Mouse (Mus musculus) brain, adult 2 months (tissue): ENCODE measurements around the gene Wdr59.

Experiments
- DNase-seq: peaks from one replicate; pipeline ENCODE4 v3.0.0; 2011; ENCODE audit warnings: low read depth, low spot score

The Wdr59 gene

GRCm38 (mm10) chr8:111493176-111493575 lies 28.7 kb downstream of the Wdr59 start:
- no peak for DNase-seq

- DNase-seq, result no peak
Observed at GRCm38 (mm10) chr8:111492508-111492907, 29.4 kb downstream of the Wdr59 start.

GRCm38 (mm10) chr8:111491191-111491590 lies 30.7 kb downstream of the Wdr59 start:
- peak; percentile 60 for DNase-seq

- peak; percentile 35 for DNase-seq
Observed at GRCm38 (mm10) chr8:111490034-111490591, 31.8 kb downstream of the Wdr59 start.

- DNase-seq, result peak; percentile 49
Observed at GRCm38 (mm10) chr8:111480691-111481090, 41.2 kb downstream of the Wdr59 start.

GRCm38 (mm10) chr8:111477761-111478465 lies 44.0 kb downstream of the Wdr59 start:
- DNase-seq, result no peak

GRCm38 (mm10) chr8:111471526-111472081 lies 50.3 kb downstream of the Wdr59 start:
- DNase-seq, result peak; percentile 48

- peak; percentile 76 for DNase-seq
Observed at GRCm38 (mm10) chr8:111469013-111469412, 52.9 kb downstream of the Wdr59 start.

- peak; percentile 31 for DNase-seq
Observed at GRCm38 (mm10) chr8:111465341-111465740, 56.6 kb downstream of the Wdr59 start.

GRCm38 (mm10) chr8:111464526-111464925 lies 57.4 kb downstream of the Wdr59 start:
- DNase-seq, result peak; percentile 31

GRCm38 (mm10) chr8:111449671-111450070 lies 72.2 kb downstream of the Wdr59 start:
- no peak for DNase-seq

GRCm38 (mm10) chr8:111445960-111446660 lies 75.8 kb downstream of the Wdr59 start:
- DNase-seq, result no peak

GRCm38 (mm10) chr8:111445558-111445957 lies 76.3 kb downstream of the Wdr59 start:
- no peak for DNase-seq

GRCm38 (mm10) chr8:111444245-111444644 lies 77.6 kb downstream of the Wdr59 start:
- no peak for DNase-seq

- DNase-seq, result peak; percentile 94
Observed at GRCm38 (mm10) chr8:111439189-111439588, 82.7 kb downstream of the Wdr59 start.

GRCm38 (mm10) chr8:111435071-111435828 lies 86.6 kb downstream of the Wdr59 start:
- no peak for DNase-seq

- peak; percentile 97 for DNase-seq
Observed at GRCm38 (mm10) chr8:111424646-111425045, 97.2 kb downstream of the Wdr59 start.

- peak; percentile 91 for DNase-seq
Observed at GRCm38 (mm10) chr8:111424181-111424580, 97.7 kb downstream of the Wdr59 start.

- DNase-seq, result no peak
Observed at GRCm38 (mm10) chr8:111422614-111423013, 99.3 kb downstream of the Wdr59 start.

GRCm38 (mm10) chr8:111419171-111419570 lies 102.7 kb downstream of the Wdr59 start:
- DNase-seq, result no peak

GRCm38 (mm10) chr8:111418601-111419000 lies 103.3 kb downstream of the Wdr59 start:
- DNase-seq, result peak; percentile 68

- no peak for DNase-seq
Observed at GRCm38 (mm10) chr8:111417222-111417621, 104.7 kb downstream of the Wdr59 start.
